Mouse (Mus musculus): ENCODE results near the gene Mpnd.

The Mpnd gene

GRCm38 (mm10) chr17:56020400-56021084 is 15.0 kb downstream of the Mpnd start:
- no peak for DNase-seq

GRCm38 (mm10) chr17:56021161-56021910 is 15.8 kb downstream of the Mpnd start:
- DNase-seq, result no peak

- no peak for DNase-seq
Observed at GRCm38 (mm10) chr17:56022131-56022988, 16.8 kb downstream of the Mpnd start.

- no peak for DNase-seq
Observed at GRCm38 (mm10) chr17:56022989-56023290, 17.4 kb downstream of the Mpnd start.

- DNase-seq, result no peak
Observed at GRCm38 (mm10) chr17:56023386-56023785, 17.9 kb downstream of the Mpnd start.

GRCm38 (mm10) chr17:56024476-56024875 is 19.0 kb downstream of the Mpnd start:
- DNase-seq, result no peak

GRCm38 (mm10) chr17:56024931-56025330 is 19.4 kb downstream of the Mpnd start:
- DNase-seq, result no peak

GRCm38 (mm10) chr17:56026303-56026702 is 20.8 kb downstream of the Mpnd start:
- DNase-seq, result no peak

- no peak for DNase-seq
Observed at GRCm38 (mm10) chr17:56026881-56027280, 21.4 kb downstream of the Mpnd start.

- DNase-seq, result no peak
Observed at GRCm38 (mm10) chr17:56027801-56028441, 22.4 kb downstream of the Mpnd start.

- no peak for DNase-seq
Observed at GRCm38 (mm10) chr17:56030238-56030870, 24.8 kb downstream of the Mpnd start.

- DNase-seq, result peak; percentile 80
Observed at GRCm38 (mm10) chr17:56030919-56031318, 25.4 kb downstream of the Mpnd start.

GRCm38 (mm10) chr17:56031431-56031830 is 25.9 kb downstream of the Mpnd start:
- DNase-seq, result no peak

- DNase-seq, result peak; percentile 67
Observed at GRCm38 (mm10) chr17:56032127-56032733, 26.7 kb downstream of the Mpnd start.

GRCm38 (mm10) chr17:56032831-56033230 is 27.3 kb downstream of the Mpnd start:
- DNase-seq, result no peak

GRCm38 (mm10) chr17:56034040-56034725 is 28.7 kb downstream of the Mpnd start:
- DNase-seq, result no peak

GRCm38 (mm10) chr17:56034726-56035100 is 29.2 kb downstream of the Mpnd start:
- no peak for DNase-seq

GRCm38 (mm10) chr17:56035216-56035615 is 29.7 kb downstream of the Mpnd start:
- DNase-seq, result no peak

GRCm38 (mm10) chr17:56036176-56036900 is 30.8 kb downstream of the Mpnd start, which contains the start of gene Sh3gl1:
TSS of gene Sh3gl1 (minus strand) at chr17:56036635.
- peak; percentile 99 for DNase-seq

- DNase-seq, result no peak
Observed at GRCm38 (mm10) chr17:56036901-56037287, 31.4 kb downstream of the Mpnd start.
